Mouse (Mus musculus) brain, embryonic 14.5 days (tissue): ENCODE measurements around the gene Tctex1d2. TPM values are rescaled to one million over a fixed set of nuclear protein-coding genes. Genes with fewer than 3 reads are reported as not detected.
"Not testable (repeated sequence)": the region's sequence is repeated elsewhere in the genome, so short reads cannot be mapped to it uniquely, and the experiment has no call there.

ENCODE experiments used
- DNase-seq: peaks from one replicate; pipeline ENCODE4 v3.0.0-alpha.2; 2011; ENCODE audit warnings: low read depth
- CTCF ChIP-seq: fragments of 200-500 bp; IDR thresholded peaks from 2 replicates; pipeline ENCODE4 v1.5.1; 2012; ENCODE audit warnings: inconsistent platforms, mild to moderate bottlenecking, moderate library complexity, borderline replicate concordance; ENCODE audit not compliant: insufficient read depth, insufficient read length; ENCODE audit errors: extremely low read depth
- POLR2A ChIP-seq: fragments of 200-500 bp; IDR thresholded peaks from 2 replicates; pipeline ENCODE4 v1.6.1; 2012; ENCODE audit warnings: mild to moderate bottlenecking, inconsistent platforms, borderline replicate concordance; ENCODE audit not compliant: poor library complexity, insufficient read depth, insufficient read length, severe bottlenecking; ENCODE audit errors: extremely low read depth
- polyA plus RNA-seq: library from polyadenylated mRNA; depleted of rRNA; stranded (reverse); fragments of >200 nt; gene quantifications from 2 replicates; pipeline ENCODE4 v1.2.3, GENCODE M21; 2012

Tctex1d2 gene
- polyA plus RNA-seq, 1 experiment, result 19.1 TPM

DNA sequence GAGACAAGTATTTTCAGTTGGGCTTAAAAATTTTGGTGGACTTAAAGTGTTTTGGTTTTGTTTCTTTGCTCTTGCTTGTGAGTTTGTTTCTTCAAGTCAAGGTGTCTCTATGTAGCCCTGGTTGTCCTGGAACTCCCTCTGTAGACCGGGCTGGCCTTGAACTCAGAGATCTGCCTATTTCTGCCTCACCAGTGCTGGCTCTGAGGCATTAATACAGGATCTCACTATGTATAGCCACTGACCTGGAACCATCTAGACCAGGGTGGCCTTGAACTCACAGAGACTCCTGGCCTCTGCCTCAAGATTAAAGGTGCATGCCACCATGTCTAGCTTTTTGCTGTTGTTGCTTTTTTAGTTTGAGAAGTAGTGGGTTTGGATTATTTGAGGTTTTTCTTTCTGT lies 12.4 kb downstream of the Tctex1d2 start:
- no peak for DNase-seq
- no peak for TF ChIP-seq CTCF
- no peak for TF ChIP-seq POLR2A

DNA sequence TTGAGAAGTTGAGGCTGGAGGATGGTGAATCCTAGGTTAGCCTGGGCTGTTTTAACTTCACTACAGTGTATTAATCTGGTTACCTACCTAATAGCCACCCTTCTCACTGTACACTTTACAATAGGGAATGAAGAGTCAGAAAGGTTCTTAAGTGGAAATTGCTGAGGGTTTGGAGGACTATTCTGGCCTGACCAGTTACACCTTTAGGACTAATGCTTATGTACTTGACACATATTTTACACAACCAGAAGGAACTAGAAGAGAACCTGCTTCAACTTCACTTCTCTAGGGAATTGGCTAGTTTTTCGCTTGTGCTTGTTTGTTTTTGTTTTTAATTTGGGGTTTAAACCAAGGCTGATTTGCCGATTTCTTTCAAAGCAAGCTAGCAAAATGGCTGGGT lies 13.6 kb downstream of the Tctex1d2 start:
- no peak for TF ChIP-seq CTCF
- DNase-seq, result no peak

DNA sequence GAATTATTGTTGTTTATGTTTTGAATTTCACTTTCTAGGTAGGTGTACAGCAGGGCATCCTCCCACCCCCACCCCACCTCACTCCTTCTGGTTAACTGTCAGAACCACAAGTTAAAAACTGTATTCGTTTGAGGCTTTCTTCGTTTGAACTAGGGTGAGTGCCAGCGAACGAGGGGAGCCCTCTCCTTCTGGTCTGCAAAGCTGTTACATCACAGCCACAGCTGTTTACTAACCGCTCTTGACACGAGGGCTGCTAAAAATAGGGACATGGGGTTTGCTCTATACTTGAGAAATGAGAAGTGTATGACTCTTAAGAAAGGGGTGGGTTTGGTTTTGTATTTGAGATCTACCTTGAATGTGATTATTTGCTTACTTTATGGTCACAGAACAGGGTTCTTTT lies 14.6 kb downstream of the Tctex1d2 start:
- DNase-seq, result no peak
- no peak for TF ChIP-seq CTCF
- TF ChIP-seq POLR2A, result no peak

DNA sequence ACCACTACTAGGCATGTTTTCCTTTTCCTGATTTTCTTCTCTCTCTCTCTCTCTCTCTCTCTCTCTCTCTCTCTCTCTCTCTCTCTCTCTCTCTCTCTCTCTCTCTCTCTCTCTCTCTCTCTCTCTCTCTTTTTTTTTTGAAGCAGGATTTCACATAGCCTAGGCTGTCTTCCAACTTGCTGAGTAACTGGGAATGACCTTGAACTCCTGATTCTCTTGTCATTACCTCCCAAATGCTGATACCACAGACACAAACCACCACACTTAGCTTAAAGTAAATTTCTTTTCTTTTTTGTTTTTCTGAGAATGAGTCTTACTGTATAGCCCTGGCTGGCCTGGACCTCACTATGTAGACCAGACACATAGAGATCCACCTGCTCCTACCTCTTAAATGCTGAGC lies 15.2 kb downstream of the Tctex1d2 start:
- TF ChIP-seq POLR2A, result no peak
- no peak for TF ChIP-seq CTCF
- no peak for DNase-seq

DNA sequence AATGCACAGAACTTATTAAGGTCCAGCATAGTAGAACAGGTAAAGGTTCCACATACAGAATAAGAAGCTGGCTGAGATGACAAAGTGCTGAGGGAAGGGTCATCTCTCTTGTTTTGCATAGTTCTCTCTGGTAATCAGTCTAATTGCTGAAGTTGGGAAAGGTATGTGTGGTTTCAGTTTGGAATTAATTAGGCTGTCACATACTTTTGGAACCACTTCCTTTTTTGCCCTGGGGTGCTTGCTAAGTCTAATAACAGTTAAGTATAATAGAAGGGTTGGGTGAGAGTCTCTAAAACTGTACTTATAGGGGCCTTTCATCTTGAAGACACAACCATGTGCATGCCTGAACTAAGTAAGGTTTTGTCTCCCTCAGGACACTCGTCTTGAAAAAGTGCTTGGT lies 17.2 kb downstream of the Tctex1d2 start:
- DNase-seq, result no peak
- no peak for TF ChIP-seq CTCF
- no peak for TF ChIP-seq POLR2A

DNA sequence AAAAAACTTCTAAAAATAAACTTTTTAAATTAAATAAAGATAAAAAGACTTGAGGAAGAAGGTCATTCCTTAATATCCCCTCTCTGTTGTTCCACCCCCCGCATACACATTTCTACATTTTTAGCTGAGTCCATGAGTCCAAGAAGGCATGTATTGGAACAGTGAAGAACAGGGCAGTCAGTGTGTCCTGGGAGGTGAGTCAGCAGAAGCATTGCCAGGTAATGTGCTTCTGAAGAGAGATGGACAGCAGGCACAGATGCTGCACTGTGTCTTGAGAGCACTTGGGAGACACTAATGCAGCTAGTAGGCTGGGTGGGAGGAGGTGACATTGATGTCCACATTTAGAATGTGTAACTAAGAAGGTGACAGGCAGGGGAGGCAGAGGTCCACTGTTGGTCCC lies 17.8 kb downstream of the Tctex1d2 start:
- DNase-seq, result no peak
- TF ChIP-seq CTCF (no peak), POLR2A (no peak)

DNA sequence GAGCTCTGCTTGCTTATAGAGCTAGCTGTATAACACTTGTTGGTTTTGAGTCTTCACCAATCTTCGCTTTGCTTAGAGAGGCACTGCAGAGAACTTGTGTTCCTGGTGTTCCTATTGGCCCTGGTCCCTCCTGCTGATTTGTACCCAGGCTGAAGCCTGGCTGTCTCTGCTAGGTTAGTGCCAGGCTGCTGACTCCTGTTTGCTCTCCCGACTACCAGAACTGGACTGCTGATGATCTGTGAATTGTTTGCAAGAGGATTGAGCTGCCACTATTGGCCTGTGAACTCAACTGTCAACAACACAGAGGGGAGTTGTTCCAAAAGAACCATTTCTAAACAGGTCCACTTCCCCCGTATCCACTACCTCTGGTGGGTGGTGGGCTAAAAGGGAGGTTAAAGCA lies 21.9 kb downstream of the Tctex1d2 start:
- no peak for TF ChIP-seq CTCF
- no peak for TF ChIP-seq POLR2A
- DNase-seq, result no peak

DNA sequence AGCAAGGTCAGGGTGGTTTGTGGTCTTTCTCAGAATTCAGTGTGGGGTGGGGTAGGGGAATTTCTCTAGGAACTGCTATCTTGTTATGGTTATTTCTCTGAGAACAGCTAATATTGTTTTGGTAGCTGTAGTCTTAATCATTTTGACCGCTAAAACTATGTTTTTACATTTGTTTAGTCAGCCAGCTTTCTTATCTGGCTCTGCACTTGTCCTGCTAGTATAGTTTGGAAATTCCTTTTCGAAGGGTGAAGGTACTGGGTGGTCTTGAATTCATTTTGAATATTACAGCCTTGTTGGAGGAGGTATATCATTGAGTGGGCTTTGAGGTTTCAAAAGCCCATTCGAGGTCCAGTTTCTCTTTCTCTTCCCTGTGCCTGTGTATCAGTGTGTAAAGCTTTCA lies 25.1 kb downstream of the Tctex1d2 start:
- not testable (repeated sequence) for DNase-seq

DNA sequence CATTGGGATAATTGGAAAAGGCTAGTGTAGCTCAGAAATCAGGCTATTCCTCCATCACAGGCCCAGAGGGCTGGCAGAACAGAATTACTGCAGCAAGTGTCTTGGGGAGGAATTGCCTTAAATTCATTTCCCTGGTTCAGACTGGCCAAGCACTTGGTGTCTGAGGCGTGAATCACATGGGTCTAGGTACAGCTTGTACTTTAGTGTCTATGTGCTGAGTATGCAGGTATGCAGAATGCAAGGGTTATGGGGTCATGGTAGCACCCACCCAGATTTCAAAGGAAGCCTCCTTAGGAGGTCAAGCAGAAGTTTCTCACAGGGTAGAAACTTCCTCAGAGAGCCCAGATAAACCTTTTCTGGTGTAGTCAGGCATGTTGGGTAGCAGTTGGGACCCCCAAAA lies 26.1 kb downstream of the Tctex1d2 start:
- no peak for DNase-seq
- TF ChIP-seq POLR2A (no peak), CTCF (no peak)

DNA sequence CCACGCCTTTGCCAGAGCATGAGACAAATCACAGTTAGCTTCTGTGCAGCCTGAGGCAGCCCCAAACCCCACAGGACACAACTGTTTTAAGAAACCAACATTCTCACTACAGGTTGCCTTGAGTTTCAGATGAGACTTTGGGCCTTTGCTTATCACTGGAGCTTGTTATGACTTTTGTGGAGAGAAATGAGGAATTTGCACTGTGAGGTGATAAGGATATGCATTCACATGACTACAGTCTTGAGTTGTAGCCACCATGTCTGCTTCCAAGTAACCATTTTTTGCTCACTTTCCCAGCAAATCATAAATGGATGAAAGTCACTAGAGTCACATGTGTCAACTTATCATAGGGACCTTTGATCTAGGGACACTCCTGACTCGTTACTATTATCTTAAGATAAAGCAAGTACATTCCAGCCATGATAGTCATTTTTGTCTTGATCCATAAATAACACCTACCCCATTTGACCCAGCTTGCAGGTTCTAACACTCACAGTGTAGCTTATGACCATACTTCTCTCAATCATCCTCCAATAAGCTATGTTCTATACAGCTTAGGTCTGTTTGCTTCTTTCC lies 27.1 kb downstream of the Tctex1d2 start:
- no peak for TF ChIP-seq CTCF
- no peak for TF ChIP-seq POLR2A
- DNase-seq, result no peak

DNA sequence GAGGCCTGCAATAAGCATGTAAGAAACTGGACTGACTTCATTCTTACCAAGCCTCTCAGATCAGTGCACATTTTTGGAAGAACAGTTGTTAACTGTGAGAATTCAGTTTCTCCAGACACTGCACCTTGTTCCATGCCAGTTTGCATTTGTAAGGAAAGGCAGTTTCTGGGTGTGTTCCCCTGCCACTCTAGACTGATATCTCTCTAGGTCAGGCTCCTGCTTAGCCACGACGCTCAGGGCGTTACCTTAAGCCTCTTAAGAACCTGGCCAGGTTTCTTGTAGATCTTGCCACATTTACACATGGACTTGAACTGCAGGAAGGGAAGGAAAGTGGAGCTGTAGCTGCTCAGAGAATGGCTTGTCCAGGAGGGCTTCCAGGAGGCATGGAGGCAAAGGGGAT lies 30.2 kb downstream of the Tctex1d2 start:
- no peak for DNase-seq

DNA sequence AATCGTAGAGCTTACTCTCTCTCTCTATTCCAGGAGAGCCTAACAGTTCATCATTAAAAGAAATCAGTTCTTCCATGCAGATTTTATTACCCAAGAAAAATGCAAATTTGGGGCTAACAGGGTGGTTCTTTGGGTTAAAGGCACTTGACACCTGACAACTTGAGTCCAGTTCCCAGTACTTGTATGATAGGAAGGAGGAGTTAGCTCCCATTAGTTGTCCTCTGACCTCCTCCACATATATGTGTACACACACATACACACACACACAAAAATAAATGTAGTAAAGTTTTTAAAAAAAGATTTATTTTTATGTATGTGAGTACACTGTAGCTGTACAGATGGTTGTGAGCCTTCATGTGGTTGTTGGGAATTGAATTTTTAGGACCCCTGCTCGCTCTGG lies 30.6 kb downstream of the Tctex1d2 start:
- DNase-seq, result no peak
- no peak for TF ChIP-seq CTCF
- TF ChIP-seq POLR2A, result no peak

More for the DNA sequence above, 30.2 kb downstream of the Tctex1d2 start:
- no peak for TF ChIP-seq CTCF

DNA sequence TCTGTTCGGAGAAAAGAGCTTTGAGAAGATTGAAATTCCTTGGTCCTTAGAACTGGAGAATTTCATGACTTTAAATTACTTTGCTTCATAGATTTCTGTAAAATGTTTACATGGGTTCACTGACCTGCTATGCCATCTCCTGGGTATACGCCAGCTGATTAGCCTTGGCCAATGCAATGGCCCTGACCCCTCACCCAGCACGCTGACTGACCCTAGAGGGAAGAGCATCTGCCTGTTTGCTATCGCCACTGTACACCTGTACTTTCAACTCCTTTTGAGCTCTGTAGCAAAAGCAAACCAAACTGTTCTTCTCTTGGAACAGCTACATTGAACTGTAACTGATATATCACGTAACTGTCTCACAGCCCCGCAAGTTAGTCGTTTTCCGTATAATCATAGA lies 33.6 kb downstream of the Tctex1d2 start:
- TF ChIP-seq POLR2A (no peak), CTCF (no peak)
- no peak for DNase-seq

DNA sequence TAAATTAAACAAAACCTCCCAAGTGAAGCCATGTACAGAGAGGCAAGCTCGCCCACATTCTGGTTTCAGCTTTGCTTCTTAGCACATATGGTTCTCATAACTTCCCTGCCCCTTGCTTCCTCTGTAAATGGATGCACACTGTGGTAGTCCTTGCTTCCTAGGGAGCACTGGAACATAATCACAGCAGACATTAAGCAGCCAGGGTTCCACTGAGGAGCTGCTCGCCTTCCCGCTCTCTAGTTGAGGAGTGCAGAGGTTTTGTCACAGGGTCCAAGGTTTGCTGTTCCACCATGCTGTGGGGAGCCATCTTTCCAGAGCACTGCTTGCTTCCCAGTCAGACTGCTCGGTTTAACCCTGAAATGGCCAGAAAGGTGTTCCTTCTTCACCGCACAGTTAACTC lies 35.1 kb downstream of the Tctex1d2 start:
- TF ChIP-seq CTCF, result no peak
- TF ChIP-seq POLR2A, result no peak
- no peak for DNase-seq

DNA sequence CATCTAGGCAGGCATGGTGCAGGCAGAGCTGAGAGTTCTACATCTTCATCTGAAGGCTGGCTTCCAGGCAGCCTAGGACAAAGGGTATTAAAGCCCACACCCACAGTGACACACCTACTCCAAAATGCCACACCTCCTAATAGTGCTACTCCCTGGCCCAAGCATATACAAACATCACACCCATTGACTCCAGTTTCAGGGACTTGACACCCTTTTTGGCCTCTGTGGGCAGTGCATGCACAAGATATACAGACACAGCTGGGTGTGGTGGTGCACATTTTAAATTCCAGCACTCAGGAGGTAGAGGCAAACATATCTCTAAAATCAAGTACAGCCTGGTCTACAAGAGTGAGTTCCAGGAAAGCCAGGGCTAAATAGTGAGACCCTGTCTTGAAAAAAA lies 36.6 kb downstream of the Tctex1d2 start:
- DNase-seq, result no peak
- TF ChIP-seq CTCF, result no peak
- no peak for TF ChIP-seq POLR2A
